Mouse (Mus musculus) ES-Bruce4 (cell line): ENCODE data around the gene Zfp503. TPM values are rescaled to one million over a fixed set of nuclear protein-coding genes. Genes with fewer than 3 reads are reported as not detected.

Experiments
- H3K27ac ChIP-seq: 2 replicates; pipeline ENCODE4 v1.5.1; 2012; ENCODE audit warnings: low read length, inconsistent platforms; ENCODE audit not compliant: insufficient read depth
- H3K27me3 ChIP-seq: 2 replicates; pipeline ENCODE4 v1.6.1; 2012; ENCODE audit warnings: mild to moderate bottlenecking, low read length, inconsistent platforms; ENCODE audit not compliant: control insufficient read depth, poor library complexity, insufficient read depth, severe bottlenecking
- H3K36me3 ChIP-seq: 2 replicates; pipeline ENCODE4 v1.6.1; 2012; ENCODE audit warnings: inconsistent platforms, mild to moderate bottlenecking, low read length, moderate library complexity; ENCODE audit not compliant: control insufficient read depth, poor library complexity, insufficient read depth, severe bottlenecking
- H3K4me1 ChIP-seq: one replicate; pipeline ENCODE4 v1.8.1; 2011; ENCODE audit warnings: low read length; ENCODE audit not compliant: control insufficient read depth, insufficient read depth
- H3K4me3 ChIP-seq: 2 replicates; pipeline ENCODE4 v1.5.1; 2011; ENCODE audit warnings: low read depth, mild to moderate bottlenecking, low read length
- H3K9ac ChIP-seq: 2 replicates; pipeline ENCODE4 v1.6.1; 2012; ENCODE audit warnings: low read depth, mild to moderate bottlenecking, inconsistent platforms; ENCODE audit not compliant: poor library complexity, severe bottlenecking
- H3K9me3 ChIP-seq: replicated peaks from 2 replicates; pipeline ENCODE4 v1.6.1; 2012; ENCODE audit warnings: mild to moderate bottlenecking, low read length, inconsistent platforms; ENCODE audit not compliant: control insufficient read depth, poor library complexity, insufficient read depth, severe bottlenecking
- CTCF ChIP-seq: IDR thresholded peaks from one replicate; pipeline ENCODE4 v1.8.1; 2011; ENCODE audit warnings: low read depth, low read length
- EP300 ChIP-seq: IDR thresholded peaks from 2 replicates; pipeline ENCODE4 v1.6.1; 2011; ENCODE audit warnings: low read depth, low read length; ENCODE audit not compliant: insufficient read depth
- POLR2A ChIP-seq: IDR thresholded peaks from one replicate; pipeline ENCODE4 v1.8.1; 2011; ENCODE audit warnings: low read length; ENCODE audit not compliant: insufficient read depth
- polyA plus RNA-seq: library from polyadenylated mRNA; stranded (reverse); fragments of >200 nt; gene quantifications from 2 replicates; pipeline ENCODE4 v1.2.4, GENCODE M21; 2011; ENCODE audit warnings: low read depth; ENCODE audit not compliant: missing spikeins, insufficient read depth, insufficient read length

Zfp503 gene
- polyA plus RNA-seq, 1 experiment: 0.37 TPM

DNA sequence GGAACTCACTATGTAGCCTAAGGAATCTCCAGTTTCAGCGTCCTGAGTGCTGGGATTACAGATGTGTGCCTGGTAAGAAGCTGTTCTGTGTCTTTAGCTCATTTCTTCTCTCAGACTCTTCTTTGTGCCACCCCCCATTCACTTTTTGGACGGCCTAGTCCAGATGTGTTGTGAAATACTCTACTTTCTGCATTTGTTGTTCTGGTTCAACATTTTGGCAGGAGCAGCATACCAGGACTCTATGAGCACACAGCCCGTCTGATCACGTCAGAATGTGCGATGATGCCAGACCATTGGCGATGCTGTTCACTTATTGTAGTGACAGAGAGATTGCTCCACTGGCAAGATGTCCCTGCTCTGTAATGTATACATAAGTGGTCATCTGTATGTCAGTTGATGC, 17.6 kb upstream of the Zfp503 start:
- no peak overlapping the region for H3K4me3 ChIP-seq
- no peaks in the 10 kb centered on the region for H3K4me1 ChIP-seq
- H3K27ac ChIP-seq: no peak overlapping the region
- no peaks in the 10 kb centered on the region for H3K36me3 ChIP-seq
- no peak for TF ChIP-seq CTCF
- TF ChIP-seq POLR2A: no peak
- TF ChIP-seq EP300: no peak
- no peaks in the 10 kb centered on the region for H3K9me3 ChIP-seq
- peaks cover 3% of the 10 kb centered on the region for H3K27me3 ChIP-seq
- no peak overlapping the region for H3K9ac ChIP-seq

DNA sequence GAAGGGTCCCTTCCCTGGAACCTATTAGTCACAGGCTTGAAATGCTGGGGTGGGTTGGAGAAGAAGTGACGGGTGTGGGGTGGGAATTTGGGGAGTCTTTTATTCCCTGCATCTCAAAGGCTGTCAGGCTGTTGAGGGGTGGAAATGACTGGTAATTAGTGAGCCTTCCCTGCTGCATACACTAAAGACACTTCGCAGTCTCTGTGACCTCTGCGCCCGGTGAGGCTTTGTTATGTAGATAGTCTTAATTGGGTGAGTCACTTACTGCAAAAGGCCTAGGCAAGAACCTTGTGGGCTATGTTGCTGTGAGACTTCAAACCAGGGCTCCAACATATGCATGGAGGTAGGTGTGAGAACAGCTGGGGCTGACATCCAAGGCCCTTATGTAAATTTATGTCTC, 15.5 kb upstream of the Zfp503 start:
- Histone ChIP-seq H3K27ac (no peak overlapping the region), H3K9me3 (no peaks in the 10 kb centered on the region), H3K9ac (no peak overlapping the region), H3K4me1 (no peaks in the 10 kb centered on the region), H3K27me3 (peaks cover 3% of the 10 kb centered on the region), H3K36me3 (no peaks in the 10 kb centered on the region), H3K4me3 (no peak overlapping the region)
- TF ChIP-seq EP300: 0 out of 2 replicates have a peak, but pooled peaks have one; percentile 18
- no peak for TF ChIP-seq POLR2A
- no peak for TF ChIP-seq CTCF

DNA sequence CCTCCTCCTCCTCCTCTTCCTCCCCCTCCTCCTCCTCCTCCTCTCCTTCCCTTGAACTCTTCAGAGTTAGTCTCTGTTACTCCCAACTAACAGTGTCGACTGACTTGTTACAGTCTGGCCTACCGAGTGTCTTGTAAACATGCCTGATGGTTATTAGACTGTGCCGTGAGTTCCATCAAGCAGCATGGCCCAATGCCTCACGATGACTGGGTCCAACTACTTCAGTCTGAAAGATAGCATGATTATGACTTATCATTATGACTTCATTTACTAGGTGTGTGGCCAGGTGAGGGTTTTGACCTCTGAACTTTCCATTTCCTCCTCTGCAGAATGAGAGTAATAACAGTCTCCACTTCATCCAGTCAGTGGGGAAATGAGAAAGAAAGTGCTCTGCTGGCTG, 14.2 kb upstream of the Zfp503 start:
- no peaks in the 10 kb centered on the region for H3K9me3 ChIP-seq
- H3K27ac ChIP-seq: no peak overlapping the region
- peaks cover 3% of the 10 kb centered on the region for H3K27me3 ChIP-seq

DNA sequence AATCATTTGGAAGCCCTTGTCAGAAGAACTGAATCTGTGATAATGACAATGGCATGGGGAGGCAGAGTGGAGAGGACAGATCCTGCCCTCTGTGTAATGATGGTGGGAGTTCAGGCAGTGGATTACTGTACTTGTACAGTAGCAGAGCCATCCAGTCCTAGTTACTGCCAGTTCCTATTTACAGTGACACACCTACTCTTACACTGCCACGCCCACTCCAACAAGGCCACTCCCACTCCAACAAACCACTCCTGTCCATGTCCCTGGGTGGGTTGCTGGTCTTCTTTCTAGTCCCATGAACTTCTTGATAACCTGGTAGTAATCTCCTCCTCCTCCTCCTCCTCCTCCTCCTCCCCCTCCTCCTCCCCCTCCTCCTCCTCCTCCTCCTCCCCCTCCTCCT, 13.8 kb upstream of the Zfp503 start:
- TF ChIP-seq POLR2A: no peak
- TF ChIP-seq EP300: no peak
- no peak for TF ChIP-seq CTCF
- no peak overlapping the region for H3K9ac ChIP-seq
- H3K27me3 ChIP-seq: peaks cover 3% of the 10 kb centered on the region
- H3K4me3 ChIP-seq: no peak overlapping the region
- H3K9me3 ChIP-seq: no peaks in the 10 kb centered on the region
- no peak overlapping the region for H3K27ac ChIP-seq
- H3K4me1 ChIP-seq: no peaks in the 10 kb centered on the region
- H3K36me3 ChIP-seq: no peaks in the 10 kb centered on the region

More for the DNA sequence above, 14.2 kb upstream of the Zfp503 start:
- Histone ChIP-seq H3K36me3 (no peaks in the 10 kb centered on the region), H3K4me3 (no peak overlapping the region), H3K9ac (no peak overlapping the region), H3K4me1 (no peaks in the 10 kb centered on the region)
- TF ChIP-seq POLR2A (no peak), EP300 (no peak), CTCF (no peak)

DNA sequence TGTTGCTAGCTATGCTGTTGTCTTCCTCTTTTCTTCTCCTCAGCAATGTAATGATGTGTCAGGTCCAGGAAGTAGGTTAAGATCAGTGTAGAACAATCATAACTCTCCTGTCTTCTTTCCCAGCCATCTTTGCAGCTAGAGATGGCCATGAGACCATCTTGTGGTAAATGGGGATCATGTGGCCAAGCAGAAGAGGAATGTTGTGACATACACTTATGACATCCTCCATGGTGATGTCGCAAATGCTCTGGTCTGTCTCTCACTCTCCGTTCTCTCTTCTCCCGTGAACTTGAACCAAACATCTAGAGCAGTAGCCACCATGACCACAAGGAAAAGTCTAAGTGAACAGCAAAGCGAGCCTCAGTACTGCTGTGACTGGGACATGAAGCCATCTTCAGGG, 10.2 kb upstream of the Zfp503 start:
- H3K9me3 ChIP-seq: no peaks in the 10 kb centered on the region
- H3K27me3 ChIP-seq: peaks cover 10% of the 10 kb centered on the region
- H3K4me1 ChIP-seq: no peaks in the 10 kb centered on the region
- H3K27ac ChIP-seq: no peak overlapping the region
- no peak overlapping the region for H3K4me3 ChIP-seq
- H3K36me3 ChIP-seq: no peaks in the 10 kb centered on the region
- TF ChIP-seq POLR2A (no peak), EP300 (no peak), CTCF (no peak)
- no peak overlapping the region for H3K9ac ChIP-seq

DNA sequence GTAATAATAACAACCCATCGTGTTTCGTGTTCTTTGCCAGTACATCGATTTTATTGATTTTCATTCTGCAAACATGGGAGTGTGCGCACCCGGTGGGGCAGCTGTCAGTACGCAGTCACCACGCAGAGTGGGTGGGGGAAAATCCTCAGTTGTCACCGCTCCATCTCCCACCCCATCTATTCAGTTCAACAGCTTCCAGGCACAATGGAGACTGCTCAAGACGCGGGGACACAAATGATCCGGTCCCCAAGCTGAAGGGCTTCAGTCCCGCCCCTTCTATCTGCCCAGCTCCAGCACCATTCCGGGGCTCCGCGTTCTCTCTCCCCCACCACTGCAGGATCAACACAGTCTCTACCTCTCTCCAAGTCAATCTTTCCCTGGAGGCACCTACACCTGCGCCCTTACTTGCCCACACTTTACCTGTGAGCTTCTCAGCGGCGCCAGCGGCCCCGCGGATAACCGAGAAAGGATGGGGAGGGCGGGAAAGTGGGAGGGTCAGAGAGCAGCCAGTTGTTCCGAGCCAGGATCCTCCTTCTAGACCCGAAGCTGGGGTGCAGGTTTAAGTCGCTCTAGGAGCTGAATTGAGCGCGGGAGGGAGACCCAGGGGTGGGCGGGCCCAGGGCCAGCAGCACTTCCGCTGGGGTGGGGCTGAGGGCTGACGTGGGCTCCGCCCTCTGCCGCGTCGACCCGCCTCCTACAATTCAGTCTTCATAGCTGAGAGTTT, 5.8 kb upstream of the Zfp503 start:
- H3K27me3 ChIP-seq: peaks cover 28% of the 10 kb centered on the region
- TF ChIP-seq EP300: no peak
- no peak for TF ChIP-seq CTCF
- TF ChIP-seq POLR2A: no peak
- H3K27ac ChIP-seq: no peak overlapping the region
- no peaks in the 10 kb centered on the region for H3K36me3 ChIP-seq
- H3K4me3 ChIP-seq: peak overlapping the region; percentile 64
- no peaks in the 10 kb centered on the region for H3K9me3 ChIP-seq
- no peaks in the 10 kb centered on the region for H3K4me1 ChIP-seq
- peak overlapping the region; percentile 26 for H3K9ac ChIP-seq
